Comparison of ENCODE assay signal across 9 mouse cellular contexts in genomic region chr2:59830151-59830550, GRCm38 (mm10). TPM values are rescaled to one million over a fixed set of nuclear protein-coding genes. Genes with fewer than 3 reads are reported as not detected.
DNase-seq lines count a peak whose midpoint lies in the region; ATAC-seq and TF ChIP-seq lines count a peak whose summit lies in the region.
"Had no signal": no experiment of that assay in that cellular context is flagged by ENCODE, and none has a peak within 500 bp of the region (broad histone marks: within the 10 kb centered on the region; RNA-seq: fewer than 3 reads in every experiment).

No protein-coding gene starts in this region.

- no peaks in the 10 kb centered on the region for H3K27me3 ChIP-seq in liver, adult 2 months (ENCODE audit: control insufficient read depth, insufficient read depth, low read length)
- no peaks in the 10 kb centered on the region for H3K27me3 ChIP-seq in forebrain, embryonic 13.5 days
- no peaks in the 10 kb centered on the region for H3K27me3 ChIP-seq in intestine, embryonic 15.5 days (replicated peaks)

- no peak for DNase-seq in liver, adult 2 months (ENCODE audit: extremely low read depth, low read depth, low spot score)
- no peak for DNase-seq in liver
- DNase-seq in mesoderm, embryonic 11.5 days (ENCODE audit: low read depth, low spot score) = peak; percentile 66
- DNase-seq in cerebellum, adult 9-11 months = no peak
- no peak for DNase-seq in T-cell, adult 2 months (ENCODE audit: low spot score)

- TF ChIP-seq CTCF in liver, adult 2 months (IDR thresholded peaks at IDR 0.05; ENCODE audit: low read depth, low read length) = peak; percentile 50

- H3K27ac ChIP-seq in liver, adult 2 months (replicated peaks; ENCODE audit: insufficient read depth, low read depth, low read length) = no peak overlapping the region
- H3K27ac ChIP-seq in forebrain, embryonic 13.5 days = peak overlapping the region; percentile 61
- H3K27ac ChIP-seq in intestine, embryonic 15.5 days = no peak overlapping the region

- H3K4me2 ChIP-seq in forebrain, embryonic 13.5 days = no peak overlapping the region
- H3K4me2 ChIP-seq in intestine, embryonic 15.5 days (replicated peaks) = no peak overlapping the region

- no peak for TF ChIP-seq POLR2A in liver, adult 2 months (IDR thresholded peaks at IDR 0.05; ENCODE audit: extremely low read depth, insufficient read depth, low read length)

- no peak overlapping the region for H3K4me3 ChIP-seq in liver, adult 2 months (ENCODE audit: insufficient read depth, low read depth, low read length)
- H3K4me3 ChIP-seq in forebrain, embryonic 13.5 days = no peak overlapping the region
- no peak overlapping the region for H3K4me3 ChIP-seq in intestine, embryonic 15.5 days (replicated peaks)
- H3K4me3 ChIP-seq: megakaryocyte, embryonic 14.5 days had no signal

- no peak overlapping the region for H3K9ac ChIP-seq in liver, adult 2 months (ENCODE audit: low read depth, low read length)
- no peak overlapping the region for H3K9ac ChIP-seq in forebrain, embryonic 13.5 days
- H3K9ac ChIP-seq in intestine, embryonic 15.5 days = no peak overlapping the region

- H3K4me1 ChIP-seq in liver, adult 2 months (ENCODE audit: control insufficient read depth, insufficient read depth, low read length) = 0 out of 2 replicates have a peak, but pooled peaks cover 3% of the 10 kb centered on the region
- H3K4me1 ChIP-seq in forebrain, embryonic 13.5 days = peaks cover 35% of the 10 kb centered on the region
- peaks cover 23% of the 10 kb centered on the region for H3K4me1 ChIP-seq in intestine, embryonic 15.5 days (replicated peaks)

- peaks cover 5% of the 10 kb centered on the region; the same call in 1 of the 2 replicates for H3K36me3 ChIP-seq in liver, adult 2 months (ENCODE audit: control insufficient read depth, insufficient read depth, low read length)
- peaks cover 17% of the 10 kb centered on the region for H3K36me3 ChIP-seq in forebrain, embryonic 13.5 days (ENCODE audit: poor library complexity, severe bottlenecking)
- peaks cover 13% of the 10 kb centered on the region; the same call in 1 of the 2 replicates for H3K36me3 ChIP-seq in intestine, embryonic 15.5 days

- H3K79me2 ChIP-seq in liver, adult 2 months (ENCODE audit: control insufficient read depth, insufficient read depth, low read length) = no peaks in the 10 kb centered on the region

- no peaks in the 10 kb centered on the region for H3K9me3 ChIP-seq in forebrain, embryonic 13.5 days (replicated peaks)
- no peaks in the 10 kb centered on the region for H3K9me3 ChIP-seq in intestine, embryonic 15.5 days
- H3K9me3 ChIP-seq: megakaryocyte, embryonic 14.5 days had no signal

- ATAC-seq in forebrain, embryonic 13.5 days = peak; percentile 43; the same call in 1 of the 2 replicates
- ATAC-seq in intestine, embryonic 15.5 days = peak; percentile 27; the same call in 1 of the 2 replicates
- ATAC-seq in megakaryocyte-erythroid progenitor cell, adult 5-6 weeks (replicated peaks; ENCODE audit: low FRiP score, low TSS enrichment, poor library complexity, severe bottlenecking) = no peak

- 67% methylated on average over 9 of the region's 9 CpGs for WGBS in liver, adult 2 months
- 23% methylated on average over 9 of the region's 9 CpGs for WGBS in forebrain, embryonic 13.5 days
- WGBS in intestine, embryonic 15.5 days = 37% methylated on average over 9 of the region's 9 CpGs

RNA-seq across cellular contexts. Expression of gene Wdsub1, which starts 52.2 kb away (rescaled TPM):
- total RNA-seq in liver, adult 2 months (2014; rRNA removed) = 7.7 and 12.1 TPM in 2 replicates
- polyA plus RNA-seq in liver, adult 2 months (2012; rRNA removed) = 11.1 and 23.7 TPM in 2 replicates
- 12.3 and 13.7 TPM in 2 replicates for polyA plus RNA-seq in forebrain, embryonic 13.5 days (2015; fragmentation: Nextera tagmentation; extraction: Ambion mirVana)
- 33.3 and 33.9 TPM in 2 replicates for polyA plus RNA-seq in intestine, embryonic 15.5 days (2015; fragmentation: Nextera tagmentation; extraction: Ambion mirVana)
- 21.0 and 68.0 TPM in 2 replicates for total RNA-seq in megakaryocyte-erythroid progenitor cell, adult 5-6 weeks (2014; fragmentation: Nextera tagmentation)
- 42.3 and 48.3 TPM in 2 replicates for total RNA-seq in megakaryocyte-erythroid progenitor cell, adult 5-6 weeks (2017)
